Mouse (Mus musculus) CD4-positive helper T cell, adult 2 months (primary cell): ENCODE results near the gene Ptp4a2.

Source experiments
- DNase-seq: peaks from one replicate; pipeline ENCODE4 v3.0.0-alpha.2; 2012; ENCODE audit warnings: low read depth, missing footprints, low spot score

The Ptp4a2 gene

GRCm38 (mm10) chr4:129795861-129796260, 15.2 kb upstream of the Ptp4a2 start:
- no peak for DNase-seq

- DNase-seq: no peak
Observed at GRCm38 (mm10) chr4:129797985-129798384, 13.0 kb upstream of the Ptp4a2 start.

- no peak for DNase-seq
Observed at GRCm38 (mm10) chr4:129803368-129803767, 7.7 kb upstream of the Ptp4a2 start.

- DNase-seq: no peak
Observed at GRCm38 (mm10) chr4:129805059-129805458, 6.0 kb upstream of the Ptp4a2 start.

GRCm38 (mm10) chr4:129811605-129812468, 818 bp downstream of the Ptp4a2 start:
- DNase-seq: peak; percentile 43

GRCm38 (mm10) chr4:129817591-129817990, 6.6 kb downstream of the Ptp4a2 start:
- no peak for DNase-seq

- DNase-seq: peak; percentile 71
Observed at GRCm38 (mm10) chr4:129818506-129819195, 7.6 kb downstream of the Ptp4a2 start.

GRCm38 (mm10) chr4:129819712-129820336, 8.8 kb downstream of the Ptp4a2 start:
- DNase-seq: peak; percentile 98

GRCm38 (mm10) chr4:129820417-129821086, 9.5 kb downstream of the Ptp4a2 start:
- DNase-seq: peak; percentile 89

- DNase-seq: peak; percentile 78
Observed at GRCm38 (mm10) chr4:129821087-129821616, 10.1 kb downstream of the Ptp4a2 start.

- no peak for DNase-seq
Observed at GRCm38 (mm10) chr4:129822324-129822723, 11.3 kb downstream of the Ptp4a2 start.

- DNase-seq: peak; percentile 36
Observed at GRCm38 (mm10) chr4:129823216-129823810, 12.3 kb downstream of the Ptp4a2 start.

GRCm38 (mm10) chr4:129827611-129828010, 16.6 kb downstream of the Ptp4a2 start:
- DNase-seq: peak; percentile 60

- no peak for DNase-seq
Observed at GRCm38 (mm10) chr4:129828081-129828480, 17.1 kb downstream of the Ptp4a2 start.

GRCm38 (mm10) chr4:129829799-129830198, 18.8 kb downstream of the Ptp4a2 start:
- DNase-seq: no peak

GRCm38 (mm10) chr4:129830343-129830944, 19.4 kb downstream of the Ptp4a2 start:
- no peak for DNase-seq

GRCm38 (mm10) chr4:129834581-129834980, 23.6 kb downstream of the Ptp4a2 start:
- no peak for DNase-seq

- no peak for DNase-seq
Observed at GRCm38 (mm10) chr4:129835296-129835695, 24.3 kb downstream of the Ptp4a2 start.

GRCm38 (mm10) chr4:129839866-129840555, 29.0 kb downstream of the Ptp4a2 start:
- peak; percentile 41 for DNase-seq

GRCm38 (mm10) chr4:129846823-129847222, 35.8 kb downstream of the Ptp4a2 start:
- DNase-seq: peak; percentile 33
